Mouse (Mus musculus): Measurements from ENCODE around the gene Cadm2.

GRCm38 (mm10) chr16:67124811-67125210 lies 495.9 kb downstream of the Cadm2 start:
- TF ChIP-seq POLR2A (IDR thresholded peaks at IDR 0.05; ENCODE audit: extremely low read depth, insufficient read depth, low read length) (no peak), CTCF (IDR thresholded peaks at IDR 0.05; ENCODE audit: low read depth, low read length) (no peak)
